Mouse (Mus musculus) CH12.LX (cell line): ENCODE measurements around the gene Bicdl2. TPM values are rescaled to one million over a fixed set of nuclear protein-coding genes. Genes with fewer than 3 reads are reported as not detected.

Experiments used
- DNase-seq: peaks from one replicate; pipeline ENCODE4 v3.0.0-alpha.2; 2013; ENCODE audit errors: extremely low read depth
- H3K27ac ChIP-seq: 2 replicates; pipeline ENCODE4 v1.5.1; 2012; ENCODE audit warnings: low read depth, mild to moderate bottlenecking, control low read depth, moderate library complexity; ENCODE audit not compliant: insufficient read depth
- H3K27me3 ChIP-seq: replicated peaks from 2 replicates; pipeline ENCODE3; 2012; ENCODE audit warnings: inconsistent platforms
- H3K36me3 ChIP-seq, 2 experiments: replicated peaks in 1 of 2; 2 replicates each; pipeline versions ENCODE3 to v1.6.1; 2012; ENCODE audit warnings: inconsistent platforms in 1 of 2, low read length in 1 of 2, mild to moderate bottlenecking in 1 of 2, mixed read lengths in 1 of 2, moderate library complexity in 1 of 2; ENCODE audit not compliant: control insufficient read depth in 1 of 2, insufficient read depth in 1 of 2
- H3K4me1 ChIP-seq, 2 experiments: 2 replicates each; pipeline ENCODE4 v1.6.1; 2012; ENCODE audit warnings: inconsistent platforms in 1 of 2, moderate library complexity in 1 of 2; ENCODE audit not compliant: insufficient read depth in 2 of 2, control insufficient read depth in 1 of 2
- H3K4me2 ChIP-seq: 2 replicates; pipeline ENCODE4 v1.6.1; 2012; ENCODE audit warnings: low read depth, mild to moderate bottlenecking, control low read depth; ENCODE audit not compliant: poor library complexity, insufficient read depth, severe bottlenecking
- H3K4me3 ChIP-seq, 3 experiments: fragments of 150-350 bp in 1 of 3; sonication (generic) in 1 of 3; replicated peaks in 1 of 3; 2 replicates each; pipeline versions ENCODE3 to v1.5.1; 2011 to 2012; ENCODE audit warnings: low read depth in 2 of 3, low read length in 2 of 3, mild to moderate bottlenecking in 2 of 3, moderate library complexity in 2 of 3, control low read depth in 1 of 3, improper control_type of control experiment in 1 of 3, inconsistent platforms in 1 of 3, mixed read lengths in 1 of 3; ENCODE audit not compliant: poor library complexity in 1 of 3
- H3K79me2 ChIP-seq: replicated peaks from 2 replicates; pipeline ENCODE4 v1.6.1; 2012; ENCODE audit warnings: mild to moderate bottlenecking, moderate library complexity; ENCODE audit not compliant: control insufficient read depth, poor library complexity, insufficient read depth, severe bottlenecking; ENCODE audit errors: extremely low read depth
- H3K9ac ChIP-seq: 2 replicates; pipeline ENCODE4 v1.6.1; 2012; ENCODE audit warnings: low read depth, mild to moderate bottlenecking, control low read depth, moderate library complexity; ENCODE audit not compliant: insufficient read depth
- H3K9me3 ChIP-seq: replicated peaks from 2 replicates; pipeline ENCODE3; 2012; ENCODE audit warnings: low read length, inconsistent platforms, mixed read lengths
- BHLHE40 ChIP-seq: IDR thresholded peaks from 2 replicates; pipeline ENCODE4 v1.6.1; 2011; ENCODE audit warnings: mild to moderate bottlenecking, low read depth, low read length, improper control_type of control experiment
- CHD1 ChIP-seq: IDR thresholded peaks from 2 replicates; pipeline ENCODE4 v1.6.1; 2012; ENCODE audit warnings: low read depth, low read length, improper control_type of control experiment, inconsistent platforms
- CHD2 ChIP-seq: IDR thresholded peaks from 2 replicates; pipeline ENCODE4 v1.6.1; 2011; ENCODE audit warnings: low read length, improper control_type of control experiment
- CTCF ChIP-seq, 2 experiments: IDR thresholded peaks in 1 of 2; conservative IDR thresholded peaks in 1 of 2; 2 replicates each; pipeline ENCODE4 v1.5.1; 2011 to 2012; ENCODE audit warnings: low read depth in 2 of 2, low read length in 2 of 2, improper control_type of control experiment in 1 of 2, inconsistent platforms in 1 of 2, mild to moderate bottlenecking in 1 of 2, moderate library complexity in 1 of 2
- E2F4 ChIP-seq: IDR thresholded peaks from 2 replicates; pipeline ENCODE4 v1.6.1; 2011; ENCODE audit warnings: low read depth, low read length, improper control_type of control experiment; ENCODE audit not compliant: insufficient replicate concordance
- ELF1 ChIP-seq: IDR thresholded peaks from 2 replicates; pipeline ENCODE4 v1.6.1; 2014; ENCODE audit warnings: low read depth, mild to moderate bottlenecking, inconsistent platforms, low read length, improper control_type of control experiment
- EP300 ChIP-seq: IDR thresholded peaks from 2 replicates; pipeline ENCODE4 v1.6.1; 2011; ENCODE audit warnings: low read length, improper control_type of control experiment
- ETS1 ChIP-seq: conservative IDR thresholded peaks from 2 replicates; pipeline ENCODE4 v1.6.1; 2012; ENCODE audit warnings: low read depth, mild to moderate bottlenecking, inconsistent platforms, low read length, improper control_type of control experiment, moderate library complexity
- GABPA ChIP-seq: IDR thresholded peaks from 2 replicates; pipeline ENCODE4 v1.6.1; 2012; ENCODE audit warnings: low read depth, low read length, improper control_type of control experiment, inconsistent platforms; ENCODE audit not compliant: insufficient replicate concordance
- HCFC1 ChIP-seq: IDR thresholded peaks from 2 replicates; pipeline ENCODE4 v1.6.1; 2012; ENCODE audit warnings: low read depth, mild to moderate bottlenecking, inconsistent platforms, low read length, improper control_type of control experiment
- JUN ChIP-seq: IDR thresholded peaks from 2 replicates; pipeline ENCODE4 v1.6.1; 2011; ENCODE audit warnings: low read depth, mild to moderate bottlenecking, low read length, improper control_type of control experiment, moderate library complexity; ENCODE audit not compliant: insufficient read depth
- JUND ChIP-seq: conservative IDR thresholded peaks from 2 replicates; pipeline ENCODE4 v1.6.1; 2011; ENCODE audit warnings: low read depth, low read length, improper control_type of control experiment
- KAT2A ChIP-seq: IDR thresholded peaks from 2 replicates; pipeline ENCODE4 v1.6.1; 2012; ENCODE audit warnings: low read length, improper control_type of control experiment, inconsistent platforms; ENCODE audit not compliant: insufficient replicate concordance
- MAX ChIP-seq: IDR thresholded peaks from 2 replicates; pipeline ENCODE4 v1.6.1; 2011; ENCODE audit warnings: low read length, improper control_type of control experiment
- MAZ ChIP-seq: IDR thresholded peaks from 2 replicates; pipeline ENCODE4 v1.6.1; 2012; ENCODE audit warnings: low read depth, mild to moderate bottlenecking, inconsistent platforms, low read length, improper control_type of control experiment, moderate library complexity
- MEF2A ChIP-seq: IDR thresholded peaks from 2 replicates; pipeline ENCODE4 v1.6.1; 2014; ENCODE audit warnings: low read depth, mild to moderate bottlenecking, inconsistent platforms, low read length, improper control_type of control experiment, borderline replicate concordance
- MXI1 ChIP-seq: IDR thresholded peaks from 2 replicates; pipeline ENCODE4 v1.6.1; 2011; ENCODE audit warnings: mild to moderate bottlenecking, low read depth, low read length, improper control_type of control experiment
- NRF1 ChIP-seq: IDR thresholded peaks from 2 replicates; pipeline ENCODE4 v1.6.1; 2014; ENCODE audit warnings: low read depth, mild to moderate bottlenecking, inconsistent platforms, low read length, improper control_type of control experiment, moderate library complexity
- PAX5 ChIP-seq: IDR thresholded peaks from 2 replicates; pipeline ENCODE4 v1.6.1; 2012; ENCODE audit warnings: low read length, inconsistent platforms, mixed read lengths
- POLR2AphosphoS2 ChIP-seq: IDR thresholded peaks from 2 replicates; pipeline ENCODE4 v1.6.1; 2011; ENCODE audit warnings: low read depth, low read length, improper control_type of control experiment
- RAD21 ChIP-seq: IDR thresholded peaks from 2 replicates; pipeline ENCODE4 v1.6.1; 2011; ENCODE audit warnings: low read depth, mild to moderate bottlenecking, low read length, improper control_type of control experiment, moderate library complexity
- RCOR1 ChIP-seq: conservative IDR thresholded peaks from 2 replicates; pipeline ENCODE4 v1.6.1; 2012; ENCODE audit warnings: low read depth, mild to moderate bottlenecking, inconsistent platforms, low read length, improper control_type of control experiment
- SIN3A ChIP-seq: IDR thresholded peaks from 2 replicates; pipeline ENCODE4 v1.6.1; 2012; ENCODE audit warnings: low read length, improper control_type of control experiment, inconsistent platforms
- SMC3 ChIP-seq: IDR thresholded peaks from 2 replicates; pipeline ENCODE4 v1.6.1; 2011; ENCODE audit warnings: low read depth, low read length, improper control_type of control experiment
- TBP ChIP-seq: conservative IDR thresholded peaks from 2 replicates; pipeline ENCODE4 v1.6.1; 2011; ENCODE audit warnings: low read depth, low read length, improper control_type of control experiment
- USF2 ChIP-seq: conservative IDR thresholded peaks from 2 replicates; pipeline ENCODE4 v1.6.1; 2011; ENCODE audit warnings: low read depth, low read length, improper control_type of control experiment
- ZC3H11A ChIP-seq: IDR thresholded peaks from 2 replicates; pipeline ENCODE4 v1.6.1; 2012; ENCODE audit warnings: low read depth, mild to moderate bottlenecking, inconsistent platforms, low read length, improper control_type of control experiment
- ZNF384 ChIP-seq: IDR thresholded peaks from 2 replicates; pipeline ENCODE4 v1.6.1; 2012; ENCODE audit warnings: low read depth, low read length, improper control_type of control experiment, inconsistent platforms
- dilution Hi-C: fragments of 300-500 bp; cut with MboI; formaldehyde crosslinking; loops from 2 replicates; pipeline ENCODE4 v1.14.3; 2020; ENCODE audit warnings: low sequenced_read_pairs; ENCODE audit not compliant: extremely low pct_unique_long_range_greater_than_20kb, extremely low pct_ligation_motif_present
- in situ Hi-C: fragments of 300-500 bp; cut with MboI; formaldehyde crosslinking; loops from 3 replicates; pipeline ENCODE4 v1.14.3; 2019; ENCODE audit warnings: low sequenced_read_pairs, low pct_ligation_motif_present, low pct_unique_long_range_greater_than_20kb, mixed read lengths
- polyA plus RNA-seq: library from polyadenylated mRNA; unstranded; fragments of >175 nt; gene quantifications from 2 replicates; pipeline ENCODE4 v1.2.1, GENCODE M21; 2012; ENCODE audit warnings: low read depth; ENCODE audit not compliant: insufficient read length
- total RNA-seq, 2 experiments: library from RNA; depleted of rRNA; stranded (reverse); fragments of 300-350 nt in 1 of 2; fragments of >200 nt in 1 of 2; gene quantifications; 2 replicates each; pipeline ENCODE4 v1.2.3; 2012 to 2014

Gene Bicdl2
- total and polyA plus RNA-seq, 3 experiments, result not detected

DNA sequence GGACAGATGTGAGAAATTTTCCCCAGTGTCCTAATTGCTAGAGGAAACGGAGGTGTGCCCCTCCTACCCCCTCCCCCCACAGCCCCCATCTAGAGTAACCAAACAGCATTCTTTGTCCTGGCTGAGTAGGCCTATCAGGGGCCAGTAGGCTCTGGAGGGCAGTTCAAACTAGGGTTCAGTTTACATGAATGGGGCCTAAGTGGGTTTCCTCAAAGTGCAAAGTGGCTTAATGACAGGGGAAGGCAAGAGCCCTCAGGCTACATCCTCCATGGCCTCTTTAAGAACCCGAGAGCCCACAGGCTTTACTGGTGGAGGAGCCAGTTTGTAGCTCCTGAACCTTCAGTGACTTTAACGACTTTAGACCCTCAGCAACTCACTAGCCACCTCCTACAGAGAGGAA is 35.5 kb downstream of the Bicdl2 start:
- peaks cover 5 to 9% of the 10 kb centered on the region in 2 experiments for H3K4me1 ChIP-seq
- H3K9me3 ChIP-seq, result no peaks in the 10 kb centered on the region
- no peak overlapping the region for H3K27ac ChIP-seq
- no peaks in the 10 kb centered on the region for H3K36me3 ChIP-seq
- no peaks in the 10 kb centered on the region for H3K79me2 ChIP-seq
- H3K9ac ChIP-seq, result no peak overlapping the region
- dilution Hi-C loops (no loop called here), in situ Hi-C loops (no loop called here)
- TF ChIP-seq PAX5, result no peak
- no peak for TF ChIP-seq USF2
- no peak for TF ChIP-seq CHD2
- TF ChIP-seq JUND, result no peak
- no peak for TF ChIP-seq ELF1
- TF ChIP-seq BHLHE40, result no peak
- no peak for TF ChIP-seq ZNF384
- TF ChIP-seq RAD21, result no peak
- no peak for TF ChIP-seq MXI1
- TF ChIP-seq TBP, result no peak
- no peak for TF ChIP-seq ETS1
- TF ChIP-seq POLR2AphosphoS2, result no peak
- no peak for TF ChIP-seq ZC3H11A
- H3K4me3 ChIP-seq, result no peak overlapping the region
- DNase-seq, result no peak
- peaks cover 79% of the 10 kb centered on the region for H3K27me3 ChIP-seq
- no peak overlapping the region for H3K4me2 ChIP-seq

DNA sequence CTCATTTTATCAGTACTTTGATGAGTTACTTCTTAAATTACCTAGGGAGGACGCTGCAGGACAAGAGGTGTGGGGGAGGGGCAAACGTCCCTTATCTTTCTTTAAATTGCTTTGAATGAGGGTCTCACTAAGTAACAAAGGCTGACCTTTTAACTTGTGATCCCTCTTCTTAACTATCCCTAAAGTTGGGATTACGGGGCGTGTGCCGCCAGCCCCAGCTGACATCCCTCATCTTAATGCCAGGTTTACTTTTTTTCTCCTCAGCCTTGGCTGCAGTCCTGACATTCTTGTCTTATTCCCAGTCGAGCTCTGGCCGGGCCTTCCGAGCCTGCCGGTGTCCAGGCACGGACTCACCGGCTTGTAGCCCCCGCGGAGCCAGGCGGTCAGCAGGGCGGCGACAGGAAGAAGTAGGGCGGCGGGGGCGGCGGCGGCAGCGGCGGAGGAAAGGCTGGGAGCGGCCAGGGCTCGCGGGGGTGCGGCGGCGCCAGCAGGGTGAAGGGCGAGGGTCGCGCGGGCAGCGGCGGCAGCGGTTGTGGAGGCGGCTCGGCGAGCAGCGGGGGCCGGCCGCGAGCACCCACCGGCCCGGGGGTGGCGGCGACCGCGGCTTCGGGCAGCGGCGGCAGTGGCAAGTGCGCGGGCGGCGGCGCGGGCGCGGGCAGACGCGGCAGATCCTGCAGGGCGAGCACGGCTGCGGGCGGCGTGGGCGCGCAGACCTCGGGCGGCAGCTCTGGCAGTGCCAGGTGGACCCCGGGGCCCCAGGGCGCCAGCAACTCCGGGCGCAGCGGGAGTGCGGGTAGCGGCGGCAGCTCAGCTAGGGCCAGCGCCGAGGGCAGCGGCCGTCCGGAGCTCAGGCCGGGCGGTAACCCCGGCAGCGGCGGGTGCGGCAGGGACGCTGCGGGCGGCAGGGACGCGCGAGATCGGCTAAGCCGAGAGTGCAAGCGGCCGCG is 39.1 kb downstream of the Bicdl2 start:
- Histone ChIP-seq H3K4me1 (peaks cover 5 to 9% of the 10 kb centered on the region in 2 experiments), H3K4me2 (peak overlapping the region; percentile 68), H3K36me3 (no peaks in the 10 kb centered on the region), H3K9me3 (no peaks in the 10 kb centered on the region), H3K4me3 (peak overlapping the region in 2 of 3 experiments; percentile 7 to 40), H3K27me3 (peaks cover 87% of the 10 kb centered on the region), H3K79me2 (no peaks in the 10 kb centered on the region), H3K27ac (no peak overlapping the region)
- no peak for DNase-seq
- in situ Hi-C loops, result loop anchor here (5.0 kb wide), 1 partner anchor 37 kb away; the partner anchor contains the start of gene Bicdl2
- no peak for TF ChIP-seq SIN3A
- TF ChIP-seq JUN, result no peak
- TF ChIP-seq EP300, result no peak
- TF ChIP-seq NRF1, result no peak
- no peak for TF ChIP-seq CTCF (conservative IDR thresholded peaks at IDR 0.05 in 1 of 2, IDR thresholded peaks at IDR 0.05 in 1 of 2; ENCODE audit: low read depth in 2 of 2, low read length in 2 of 2)
- no peak for TF ChIP-seq SMC3
- no peak for TF ChIP-seq CHD1
- TF ChIP-seq MXI1, result no peak
- no peak for TF ChIP-seq HCFC1
- no peak for TF ChIP-seq E2F4
- no peak for TF ChIP-seq GABPA
- TF ChIP-seq RCOR1, result no peak
- no peak for TF ChIP-seq MAX
- TF ChIP-seq MAZ, result no peak
- TF ChIP-seq KAT2A, result no peak
- TF ChIP-seq MEF2A, result no peak
- TF ChIP-seq RAD21, result no peak
- TF ChIP-seq ETS1, result no peak
- no peak for TF ChIP-seq POLR2AphosphoS2
- TF ChIP-seq, all 38 proteins: peak for 0
- no peak overlapping the region for H3K9ac ChIP-seq
- dilution Hi-C loops, result no loop called here
